ENCODE assay signal across 12 mouse cellular contexts in the genomic region with DNA sequence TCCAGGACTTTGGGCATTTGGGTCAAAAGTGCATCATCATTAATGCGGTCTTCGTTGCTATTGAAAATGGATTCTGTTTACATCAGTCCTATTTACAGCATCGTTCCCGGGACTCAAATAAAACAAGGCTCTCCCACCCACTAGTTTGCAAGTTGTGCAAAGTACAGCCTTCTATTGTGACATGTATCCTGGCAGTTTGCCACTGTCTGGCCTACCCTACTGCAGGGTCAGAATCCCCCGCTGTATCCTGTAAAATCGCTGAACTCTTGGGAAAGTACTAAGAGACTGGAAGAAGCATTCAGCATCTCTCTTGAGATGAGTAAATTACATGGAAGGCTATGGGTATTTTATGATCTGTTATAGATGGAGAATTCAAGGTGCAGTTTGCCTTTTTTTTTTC.
DNase-seq lines count a peak whose midpoint lies in the region; ATAC-seq and TF ChIP-seq lines count a peak whose summit lies in the region.
"Had no signal": no experiment of that assay in that cellular context is flagged by ENCODE, and none has a peak within 500 bp of the region (broad histone marks: within the 10 kb centered on the region; RNA-seq: fewer than 3 reads in every experiment).

No protein-coding gene starts in this region.

- no peak overlapping the region for H3K4me3 ChIP-seq in layer of hippocampus, adult 2 months
- H3K4me3 ChIP-seq in limb, embryonic 14.5 days (replicated peaks; ENCODE audit: low read length), result no peak overlapping the region
- H3K4me3 ChIP-seq: midbrain, embryonic 12.5 days; neural tube, embryonic 15.5 days had no signal

- peak; percentile 55 for DNase-seq in adrenal gland, postnatal 14 days
- no peak for DNase-seq in adrenal gland, adult 18-20 months (ENCODE audit: low spot score in 2 of 2)
- DNase-seq in layer of hippocampus, adult 2 months (ENCODE audit: low spot score in 2 of 2), result no peak
- no peak for DNase-seq in layer of hippocampus, adult 9-11 months
- peak; percentile 19 to 30 for DNase-seq in heart, postnatal 36 days
- peak; percentile 72 for DNase-seq in limb, embryonic 14.5 days (ENCODE audit: low spot score)
- DNase-seq in cerebellum, adult 11 months, result no peak
- DNase-seq in cerebellum, postnatal 36 days, result no peak

- H3K4me1 ChIP-seq in limb, embryonic 14.5 days (ENCODE audit: control insufficient read depth, insufficient read depth, low read length), result peaks cover 32% of the 10 kb centered on the region

- 36% methylated on average over 6 of the region's 6 CpGs for WGBS in limb, embryonic 14.5 days

- no peaks in the 10 kb centered on the region for H3K36me3 ChIP-seq in limb, embryonic 14.5 days (ENCODE audit: control insufficient read depth, insufficient read depth, low read length)
- H3K36me3 ChIP-seq: heart, embryonic 15.5 days; limb, embryonic 15.5 days; midbrain, embryonic 12.5 days; neural tube, embryonic 15.5 days had no signal

- H3K27ac ChIP-seq in layer of hippocampus, adult 2 months, result 0 out of 2 replicates have a peak overlapping the region, but pooled peaks have one; percentile 49
- H3K27ac ChIP-seq in limb, embryonic 14.5 days (replicated peaks; ENCODE audit: low read depth, low read length), result no peak overlapping the region
- H3K27ac ChIP-seq: midbrain, embryonic 12.5 days had no signal

- H3K27me3 ChIP-seq in limb, embryonic 14.5 days (ENCODE audit: control insufficient read depth, insufficient read depth, low read length), result no peaks in the 10 kb centered on the region
- H3K27me3 ChIP-seq: heart, embryonic 15.5 days; limb, embryonic 15.5 days; midbrain, embryonic 12.5 days; neural tube, embryonic 15.5 days had no signal

- H3K9me3 ChIP-seq in limb, embryonic 14.5 days (ENCODE audit: control insufficient read depth, low read length), result no peaks in the 10 kb centered on the region
- H3K9me3 ChIP-seq: heart, embryonic 15.5 days; limb, embryonic 15.5 days; midbrain, embryonic 12.5 days; neural tube, embryonic 15.5 days had no signal

- intact Hi-C loops in heart, postnatal 36 days (cut with DNase I), result loop anchor here (5.0 kb wide), 1 partner anchor 78 kb away; no protein-coding TSS in a partner anchor

- ATAC-seq in limb, embryonic 14.5 days (ENCODE audit: low FRiP score, low read depth), result peak; percentile 23; the same call in 1 of the 2 replicates

- H3K4me2 ChIP-seq in limb, embryonic 14.5 days (replicated peaks; ENCODE audit: low read depth, low read length, severe bottlenecking), result no peak overlapping the region
- H3K4me2 ChIP-seq: midbrain, embryonic 12.5 days had no signal

- TF ChIP-seq CTCF in layer of hippocampus, adult 2 months (conservative IDR thresholded peaks at IDR 0.05), result no peak

- no peak overlapping the region for H3K9ac ChIP-seq in limb, embryonic 14.5 days (ENCODE audit: low read depth, low read length, severe bottlenecking)
- H3K9ac ChIP-seq: heart, embryonic 15.5 days; limb, embryonic 15.5 days; midbrain, embryonic 12.5 days; neural tube, embryonic 15.5 days had no signal

- TF ChIP-seq POLR2A in limb, embryonic 14.5 days (IDR thresholded peaks at IDR 0.05; ENCODE audit: borderline replicate concordance, extremely low read depth, insufficient read depth, insufficient read length), result no peak

Comparison
In these comparisons a context has a peak if more than half of its experiments do, and no peak if none do; other contexts are left out.
1. DNase-seq: peak in adrenal gland, postnatal 14 days (single experiment), heart, postnatal 36 days (2 of 2) and limb, embryonic 14.5 days (single experiment); none in adrenal gland, adult 18-20 months (0 of 2), layer of hippocampus, adult 2 months (0 of 2), layer of hippocampus, adult 9-11 months (single experiment), cerebellum, adult 11 months (single experiment) and cerebellum, postnatal 36 days (0 of 2).